Comparison of ENCODE assay signal across 31 mouse cellular contexts in the genomic region with DNA sequence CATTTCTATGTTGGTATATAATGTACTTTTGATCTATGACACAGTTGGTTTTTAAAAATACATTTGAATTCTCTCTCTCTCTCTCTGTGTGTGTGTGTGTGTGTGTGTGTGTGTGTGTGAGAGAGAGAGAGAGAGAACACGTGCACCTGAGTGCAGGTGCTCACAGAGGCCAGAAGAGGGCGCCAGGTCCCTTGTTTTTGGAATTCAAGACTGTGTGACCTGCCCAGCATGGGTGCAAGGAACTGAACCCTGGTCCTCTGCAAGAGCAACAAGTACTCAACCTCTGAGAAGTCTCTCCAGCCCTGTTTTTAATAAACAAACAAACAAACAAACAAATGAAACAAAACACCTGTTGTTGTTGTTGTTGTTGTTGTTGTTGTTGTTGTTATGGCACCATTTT. TPM values are rescaled to one million over a fixed set of nuclear protein-coding genes. Genes with fewer than 3 reads are reported as not detected.
DNase-seq lines count a peak whose midpoint lies in the region; ATAC-seq and TF ChIP-seq lines count a peak whose summit lies in the region.
"Had no signal": no experiment of that assay in that cellular context is flagged by ENCODE, and none has a peak within 500 bp of the region (broad histone marks: within the 10 kb centered on the region; RNA-seq: fewer than 3 reads in every experiment).

No protein-coding gene starts in this region.

- TF ChIP-seq POLR2A in liver, adult 2 months (IDR thresholded peaks at IDR 0.05; ENCODE audit: extremely low read depth, insufficient read depth, low read length) = no peak
- TF ChIP-seq POLR2A in MEL (IDR thresholded peaks at IDR 0.05; ENCODE audit: control insufficient read depth in 1 of 2, insufficient read depth in 1 of 2, low read depth in 1 of 2, low read length in 2 of 2, poor library complexity in 1 of 2) = no peak
- no peak for TF ChIP-seq POLR2A in bone marrow, adult 2 months (IDR thresholded peaks at IDR 0.05; ENCODE audit: borderline replicate concordance, control insufficient read depth, low read depth, low read length)

- peaks cover 16% of the 10 kb centered on the region for H3K9me3 ChIP-seq in liver, embryonic 12.5 days (replicated peaks)
- peaks cover 23% of the 10 kb centered on the region for H3K9me3 ChIP-seq in E14TG2a.4 (ENCODE audit: low read length)
- H3K9me3 ChIP-seq in MEL (replicated peaks; ENCODE audit: insufficient read depth, low read length) = no peaks in the 10 kb centered on the region

- H3K27me3 ChIP-seq in liver, adult 2 months (ENCODE audit: control insufficient read depth, insufficient read depth, low read length) = no peaks in the 10 kb centered on the region
- peaks cover 6% of the 10 kb centered on the region; the same call in 1 of the 2 replicates for H3K27me3 ChIP-seq in liver, embryonic 12.5 days (replicated peaks)
- H3K27me3 ChIP-seq in E14TG2a.4 (ENCODE audit: insufficient read depth, low read length) (no peaks in the 10 kb centered on the region), MEL (ENCODE audit: control insufficient read depth in 1 of 2, insufficient read depth in 2 of 2, low read length in 2 of 2) (no peaks in the 10 kb centered on the region)
- H3K27me3 ChIP-seq: embryonic facial prominence, embryonic 12.5 days; embryonic facial prominence, embryonic 15.5 days; Patski had no signal

- no peaks in the 10 kb centered on the region for H3K36me3 ChIP-seq in liver, adult 2 months (ENCODE audit: control insufficient read depth, insufficient read depth, low read length)
- H3K36me3 ChIP-seq in liver, embryonic 12.5 days = no peaks in the 10 kb centered on the region
- peaks cover 16% of the 10 kb centered on the region for H3K36me3 ChIP-seq in E14TG2a.4 (ENCODE audit: insufficient read depth, low read length)
- H3K36me3 ChIP-seq in MEL (ENCODE audit: control insufficient read depth in 1 of 2, insufficient read depth in 2 of 2, low read length in 2 of 2) = peaks cover 0 to 9% of the 10 kb centered on the region in 2 experiments; a peak in 2 of 4 replicates
- H3K36me3 ChIP-seq: embryonic facial prominence, embryonic 12.5 days; embryonic facial prominence, embryonic 15.5 days; heart, embryonic 10.5 days; heart, embryonic 13.5 days had no signal

- no peaks in the 10 kb centered on the region for H3K79me2 ChIP-seq in liver, adult 2 months (ENCODE audit: control insufficient read depth, insufficient read depth, low read length)
- no peaks in the 10 kb centered on the region for H3K79me2 ChIP-seq in MEL (ENCODE audit: control insufficient read depth, insufficient read depth, low read length, poor library complexity)

- peak; percentile 4 for TF ChIP-seq RAD21 in MEL (IDR thresholded peaks at IDR 0.05; ENCODE audit: low read depth, low read length)

- H3K4me1 ChIP-seq in liver, adult 2 months (ENCODE audit: control insufficient read depth, insufficient read depth, low read length) = no peaks in the 10 kb centered on the region
- H3K4me1 ChIP-seq in liver, embryonic 12.5 days = peaks cover 15% of the 10 kb centered on the region
- H3K4me1 ChIP-seq in E14TG2a.4 (replicated peaks; ENCODE audit: low read depth, low read length) = peaks cover 34% of the 10 kb centered on the region
- peaks cover 0 to 6% of the 10 kb centered on the region in 2 experiments; a peak in 2 of 4 replicates for H3K4me1 ChIP-seq in MEL (ENCODE audit: control insufficient read depth in 1 of 2, insufficient read depth in 2 of 2, low read length in 2 of 2)
- no peaks in the 10 kb centered on the region for H3K4me1 ChIP-seq in bone marrow, adult 2 months (ENCODE audit: control insufficient read depth, insufficient read depth, low read length)
- H3K4me1 ChIP-seq: embryonic facial prominence, embryonic 12.5 days; embryonic facial prominence, embryonic 15.5 days had no signal

- ATAC-seq in liver, embryonic 12.5 days = no peak
- ATAC-seq: activated CD4-positive, CD25-positive, alpha-beta regulatory T cell, adult 4 months; forebrain, embryonic 14.5 days; forebrain, postnatal 0 days; hindbrain, postnatal 0 days; inflammation-experienced regulatory T-cells, adult 6 months; Patski had no signal

- WGBS in liver, adult 2 months = 83% methylated on average over 2 of the region's 2 CpGs
- WGBS in liver, embryonic 12.5 days (ENCODE audit: insufficient replicate concordance) = 50% methylated on average over 2 of the region's 2 CpGs
- WGBS in bone marrow, adult 2 months = 71% methylated on average over 2 of the region's 2 CpGs

- H3K4me2 ChIP-seq in liver, embryonic 12.5 days = no peak overlapping the region
- H3K4me2 ChIP-seq: embryonic facial prominence, embryonic 12.5 days; embryonic facial prominence, embryonic 15.5 days; heart, embryonic 13.5 days; hindbrain, embryonic 14.5 days had no signal

- 0 out of 2 replicates have a peak, but pooled peaks have one; percentile 1 for TF ChIP-seq CTCF in liver, adult 2 months (IDR thresholded peaks at IDR 0.05; ENCODE audit: low read depth, low read length)
- TF ChIP-seq CTCF in E14TG2a.4 (conservative IDR thresholded peaks at IDR 0.05; ENCODE audit: low read length) (peak; percentile 22; the same call in 1 of the 2 replicates), MEL (IDR thresholded peaks at IDR 0.05 in 2 of 3, conservative IDR thresholded peaks at IDR 0.05 in 1 of 3; ENCODE audit: control insufficient read depth in 1 of 3, insufficient read depth in 1 of 3, low read depth in 2 of 3, low read length in 3 of 3, poor library complexity in 1 of 3, severe bottlenecking in 1 of 3) (peak in 2 of 3 experiments; percentile 31; a peak in 3 of 6 replicates)
- peak; percentile 15; the same call in 1 of the 2 replicates for TF ChIP-seq CTCF in bone marrow, adult 2 months (IDR thresholded peaks at IDR 0.05; ENCODE audit: control insufficient read depth, insufficient read depth, low read length)

- no peak for TF ChIP-seq EP300 in MEL (IDR thresholded peaks at IDR 0.05; ENCODE audit: low read depth in 1 of 2, low read length in 2 of 2)

- H3K9ac ChIP-seq in liver, adult 2 months (ENCODE audit: low read depth, low read length) = no peak overlapping the region
- no peak overlapping the region for H3K9ac ChIP-seq in liver, embryonic 12.5 days
- no peak overlapping the region for H3K9ac ChIP-seq in MEL (ENCODE audit: control insufficient read depth, low read depth, low read length, poor library complexity, severe bottlenecking)
- H3K9ac ChIP-seq: embryonic facial prominence, embryonic 12.5 days; embryonic facial prominence, embryonic 15.5 days; forebrain, postnatal 0 days; heart, embryonic 13.5 days; hindbrain, embryonic 14.5 days had no signal

- H3K4me3 ChIP-seq in liver, adult 2 months (ENCODE audit: insufficient read depth, low read depth, low read length) = no peak overlapping the region
- no peak overlapping the region for H3K4me3 ChIP-seq in liver, embryonic 12.5 days
- no peak overlapping the region for H3K4me3 ChIP-seq in E14TG2a.4 (replicated peaks; ENCODE audit: low read length)
- no peak overlapping the region for H3K4me3 ChIP-seq in MEL (ENCODE audit: control insufficient read depth in 1 of 2, insufficient read depth in 1 of 2, low read depth in 2 of 2, low read length in 2 of 2)
- H3K4me3 ChIP-seq in bone marrow, adult 2 months (replicated peaks; ENCODE audit: control insufficient read depth, low read depth, low read length) = no peak overlapping the region
- H3K4me3 ChIP-seq: embryonic facial prominence, embryonic 12.5 days; embryonic facial prominence, embryonic 15.5 days; heart, adult 2 months; heart, embryonic 10.5 days; heart, embryonic 13.5 days had no signal

- no peak for DNase-seq in liver, adult 2 months (ENCODE audit: extremely low read depth, low read depth, low spot score)
- no peak for DNase-seq in MEL (ENCODE audit: low read depth, low spot score)
- DNase-seq in cerebellum, adult 11-12 months = no peak
- no peak for DNase-seq in spleen, adult 18-20 months
- DNase-seq in urinary bladder, postnatal 25 days (ENCODE audit: low spot score) = no peak
- DNase-seq: adrenal gland, adult 8-10 months; adrenal gland, postnatal 25 days; cerebellum, adult 18-20 months; cerebellum, adult 9-10 months; cerebellum, postnatal 14 days; forebrain, postnatal 0 days; gastrocnemius, postnatal 36 days; heart, adult 2 months; heart, postnatal 14 days; heart, postnatal 4 days; kidney, adult 11 months had no signal

- no peak overlapping the region for H3K27ac ChIP-seq in liver, adult 2 months (replicated peaks; ENCODE audit: insufficient read depth, low read depth, low read length)
- no peak overlapping the region for H3K27ac ChIP-seq in liver, embryonic 12.5 days
- H3K27ac ChIP-seq in MEL (ENCODE audit: control insufficient read depth, low read depth, low read length) = no peak overlapping the region
- H3K27ac ChIP-seq in bone marrow, adult 2 months (ENCODE audit: control insufficient read depth, insufficient read depth, low read depth, low read length, poor library complexity) = no peak overlapping the region
- H3K27ac ChIP-seq: embryonic facial prominence, embryonic 12.5 days; embryonic facial prominence, embryonic 15.5 days; heart, adult 2 months; heart, embryonic 10.5 days; heart, embryonic 13.5 days; hindbrain, embryonic 14.5 days; hindbrain, postnatal 0 days had no signal

TF ChIP-seq in MEL, 35 proteins besides CTCF, POLR2A, EP300 and RAD21:
- TF ChIP-seq ZC3H11A (IDR thresholded peaks at IDR 0.05; ENCODE audit: low read depth, low read length) = no peak
- 0 out of 2 replicates have a peak, but pooled peaks have one; percentile 12 for TF ChIP-seq SMC3 (IDR thresholded peaks at IDR 0.05; ENCODE audit: low read depth, low read length)

RNA-seq across cellular contexts. Expression of gene Grhl3, which starts 36.6 kb away (rescaled TPM):
- 0.07 and 0.09 TPM in 2 replicates for total RNA-seq in liver, adult 2 months (2014; rRNA removed)
- polyA plus RNA-seq in liver, adult 2 months (2012; rRNA removed) = 0.04 and 0.06 TPM in 2 replicates
- polyA plus RNA-seq in liver, embryonic 12.5 days (2016; fragmentation: Nextera tagmentation; extraction: Ambion mirVana) = 1.0 and 1.1 TPM in 2 replicates
- total RNA-seq in MEL (2012; rRNA removed) = not detected in 2 replicates
- not detected for polyA plus RNA-seq in MEL (2012; ENCODE audit: insufficient read depth in 1 of 2, insufficient read length in 2 of 2, low read depth in 1 of 2, low replicate concordance in 2 of 2, missing spikeins in 1 of 2)
- not detected in 2 replicates for polyA plus RNA-seq in bone marrow, adult 2 months (2011; ENCODE audit: insufficient read depth, insufficient read length, low replicate concordance, missing spikeins)
- total RNA-seq: adrenal gland, postnatal 25 days; CH12.LX; granulocyte monocyte progenitor cell, adult 5-6 weeks; heart, postnatal 14 days had no signal
- polyA plus RNA-seq: activated CD4-positive, CD25-positive, alpha-beta regulatory T cell, adult 4 months; inflammation-experienced regulatory T-cells, adult 6 months; Patski had no signal
